Mouse (Mus musculus) forebrain, embryonic 12.5 days (tissue): ENCODE results near the gene Atp11b. TPM values are rescaled to one million over a fixed set of nuclear protein-coding genes. Genes with fewer than 3 reads are reported as not detected.
A peak's percentile ranks its signal among the peaks of the same experiment; 100 is the strongest.

Experiments
- ATAC-seq: fragments of 200-750 bp; cut with Nextera tagmentation; 2 replicates; pipeline ENCODE4 v1.8.0; 2017; ENCODE audit warnings: moderate TSS enrichment; ENCODE audit not compliant: low FRiP score
- H3K27ac ChIP-seq: fragments of 300-500 bp; sonication (generic); 2 replicates; pipeline ENCODE4 v1.5.1; 2016; ENCODE audit warnings: mild to moderate bottlenecking
- H3K27me3 ChIP-seq: fragments of 300-500 bp; sonication (generic); 2 replicates; pipeline ENCODE4 v1.6.1; 2016; ENCODE audit warnings: mild to moderate bottlenecking
- H3K36me3 ChIP-seq: fragments of 300-500 bp; sonication (generic); replicated peaks from 2 replicates; pipeline ENCODE4 v1.6.1; 2016; ENCODE audit warnings: mild to moderate bottlenecking
- H3K4me1 ChIP-seq: fragments of 300-500 bp; sonication (generic); 2 replicates; pipeline ENCODE4 v1.6.1; 2016
- H3K4me2 ChIP-seq: fragments of 300-500 bp; sonication (generic); 2 replicates; pipeline ENCODE4 v1.6.1; 2016; ENCODE audit warnings: mild to moderate bottlenecking, moderate library complexity
- H3K4me3 ChIP-seq: fragments of 300-500 bp; sonication (generic); replicated peaks from 2 replicates; pipeline ENCODE4 v1.5.1; 2016; ENCODE audit warnings: mild to moderate bottlenecking
- H3K9ac ChIP-seq: fragments of 300-500 bp; sonication (generic); 2 replicates; pipeline ENCODE4 v1.6.1; 2016; ENCODE audit warnings: mild to moderate bottlenecking
- H3K9me3 ChIP-seq: fragments of 300-500 bp; sonication (generic); 2 replicates; pipeline ENCODE4 v1.6.1; 2016
- WGBS: fragments of 180-500 bp; shearing (Covaris S2); methylation state at CpG from one replicate; pipeline ENCODE4 v1.1.7; 2016; 5-methylcytosine and 5-hydroxymethylcytosine counted together
- polyA plus RNA-seq: library from polyadenylated mRNA; unstranded; fragments of >200 nt; fragmentation: Nextera tagmentation; extraction: Ambion mirVana; gene quantifications from 2 replicates; pipeline ENCODE4 v1.2.1, GENCODE M21; 2016

Atp11b gene
- 29.0 and 34.0 TPM in 2 replicates for polyA plus RNA-seq

- peaks cover 8% of the 10 kb centered on the region; the same call in 1 of the 2 replicates for H3K4me1 ChIP-seq
- no peaks in the 10 kb centered on the region for H3K9me3 ChIP-seq
- H3K27ac ChIP-seq, result peak within 1 kb of the TSS; percentile 92
- H3K36me3 ChIP-seq, result no peaks in the 10 kb centered on the region
- no peaks in the 10 kb centered on the region for H3K27me3 ChIP-seq
- ATAC-seq, result peak; percentile 95
- peak within 1 kb of the TSS; percentile 85 for H3K4me3 ChIP-seq
- H3K9ac ChIP-seq, result peak within 1 kb of the TSS; percentile 84
- peak within 1 kb of the TSS; percentile 62 for H3K4me2 ChIP-seq
- under 1% methylated on average over 91 of the region's 114 CpGs for WGBS
Measured at GRCm38 (mm10) chr3:35753825-35754767, at the start of gene Atp11b. Gene Atp11b (plus strand): TSS chr3:35754106.

- H3K4me2 ChIP-seq, result no peak overlapping the region
- H3K36me3 ChIP-seq, result no peaks in the 10 kb centered on the region
- no peak overlapping the region for H3K9ac ChIP-seq
- H3K4me3 ChIP-seq, result no peak overlapping the region
- H3K9me3 ChIP-seq, result no peaks in the 10 kb centered on the region
- H3K27ac ChIP-seq, result no peak overlapping the region
- no peaks in the 10 kb centered on the region for H3K4me1 ChIP-seq
- ATAC-seq, result no peak
- H3K27me3 ChIP-seq, result no peaks in the 10 kb centered on the region
- 84% methylated on average over 4 of the region's 4 CpGs for WGBS
Measured at GRCm38 (mm10) chr3:35704328-35704613, 49.6 kb upstream of the Atp11b start.

GRCm38 (mm10) chr3:35719531-35720205 is 34.2 kb upstream of the Atp11b start:
- 86% methylated on average over 8 of the region's 8 CpGs for WGBS
- Histone ChIP-seq H3K27me3 (no peaks in the 10 kb centered on the region), H3K4me3 (no peak overlapping the region), H3K4me2 (no peak overlapping the region), H3K4me1 (no peaks in the 10 kb centered on the region), H3K27ac (no peak overlapping the region), H3K9ac (no peak overlapping the region), H3K9me3 (no peaks in the 10 kb centered on the region), H3K36me3 (no peaks in the 10 kb centered on the region)
- no peak for ATAC-seq

- H3K9me3 ChIP-seq, result no peaks in the 10 kb centered on the region
- H3K27ac ChIP-seq, result no peak overlapping the region
- no peaks in the 10 kb centered on the region for H3K27me3 ChIP-seq
- no peak for ATAC-seq
- no peak overlapping the region for H3K4me3 ChIP-seq
- H3K4me1 ChIP-seq, result no peaks in the 10 kb centered on the region
- 80% methylated on average over 3 of the region's 3 CpGs for WGBS
- H3K9ac ChIP-seq, result no peak overlapping the region
- H3K4me2 ChIP-seq, result no peak overlapping the region
- no peaks in the 10 kb centered on the region for H3K36me3 ChIP-seq
Measured at GRCm38 (mm10) chr3:35720801-35721200, 33.1 kb upstream of the Atp11b start.

GRCm38 (mm10) chr3:35721818-35722446 is 32.0 kb upstream of the Atp11b start:
- H3K4me1 ChIP-seq, result no peaks in the 10 kb centered on the region

GRCm38 (mm10) chr3:35722811-35723210 is 31.1 kb upstream of the Atp11b start:
- no peaks in the 10 kb centered on the region for H3K27me3 ChIP-seq
- no peaks in the 10 kb centered on the region for H3K9me3 ChIP-seq
- no peaks in the 10 kb centered on the region for H3K36me3 ChIP-seq
- no peak overlapping the region for H3K4me3 ChIP-seq
- WGBS, result 87% methylated on average over 7 of the region's 7 CpGs
- no peak for ATAC-seq
- H3K4me1 ChIP-seq, result no peaks in the 10 kb centered on the region
- H3K27ac ChIP-seq, result no peak overlapping the region
- H3K4me2 ChIP-seq, result no peak overlapping the region
- no peak overlapping the region for H3K9ac ChIP-seq

More at GRCm38 (mm10) chr3:35721818-35722446, 32.0 kb upstream of the Atp11b start:
- H3K9me3 ChIP-seq, result no peaks in the 10 kb centered on the region
- WGBS, result 85% methylated on average over 4 of the region's 4 CpGs
- no peak overlapping the region for H3K4me2 ChIP-seq
- no peak overlapping the region for H3K4me3 ChIP-seq
- no peaks in the 10 kb centered on the region for H3K27me3 ChIP-seq
- no peaks in the 10 kb centered on the region for H3K36me3 ChIP-seq
- no peak for ATAC-seq
- H3K27ac ChIP-seq, result no peak overlapping the region
- H3K9ac ChIP-seq, result no peak overlapping the region

GRCm38 (mm10) chr3:35723586-35724322 is 30.2 kb upstream of the Atp11b start:
- Histone ChIP-seq H3K4me2 (no peak overlapping the region), H3K4me3 (no peak overlapping the region), H3K27ac (no peak overlapping the region), H3K36me3 (no peaks in the 10 kb centered on the region), H3K4me1 (no peaks in the 10 kb centered on the region), H3K9ac (no peak overlapping the region), H3K9me3 (no peaks in the 10 kb centered on the region), H3K27me3 (no peaks in the 10 kb centered on the region)
- no peak for ATAC-seq
- 65% methylated on average over 9 of the region's 9 CpGs for WGBS

GRCm38 (mm10) chr3:35725096-35725495 is 28.8 kb upstream of the Atp11b start:
- no peak for ATAC-seq
- H3K27ac ChIP-seq, result no peak overlapping the region
- H3K9me3 ChIP-seq, result no peaks in the 10 kb centered on the region
- H3K27me3 ChIP-seq, result no peaks in the 10 kb centered on the region
- no peaks in the 10 kb centered on the region for H3K36me3 ChIP-seq
- H3K9ac ChIP-seq, result no peak overlapping the region
- no peak overlapping the region for H3K4me2 ChIP-seq
- WGBS, result 32% methylated on average over 7 of the region's 7 CpGs
- H3K4me3 ChIP-seq, result no peak overlapping the region
- H3K4me1 ChIP-seq, result no peaks in the 10 kb centered on the region

GRCm38 (mm10) chr3:35726936-35727335 is 27.0 kb upstream of the Atp11b start:
- Histone ChIP-seq H3K4me3 (no peak overlapping the region), H3K9ac (no peak overlapping the region), H3K9me3 (no peaks in the 10 kb centered on the region), H3K36me3 (no peaks in the 10 kb centered on the region), H3K4me1 (no peaks in the 10 kb centered on the region), H3K27ac (no peak overlapping the region), H3K27me3 (no peaks in the 10 kb centered on the region), H3K4me2 (no peak overlapping the region)
- WGBS, result 59% methylated on average over 1 of the region's 1 CpGs
- ATAC-seq, result no peak

- no peak overlapping the region for H3K4me2 ChIP-seq
- no peak for ATAC-seq
- 90% methylated on average over 6 of the region's 6 CpGs for WGBS
- H3K27ac ChIP-seq, result no peak overlapping the region
- no peaks in the 10 kb centered on the region for H3K27me3 ChIP-seq
- no peak overlapping the region for H3K4me3 ChIP-seq
- no peaks in the 10 kb centered on the region for H3K4me1 ChIP-seq
- H3K9me3 ChIP-seq, result no peaks in the 10 kb centered on the region
- no peak overlapping the region for H3K9ac ChIP-seq
- no peaks in the 10 kb centered on the region for H3K36me3 ChIP-seq
Measured at GRCm38 (mm10) chr3:35729490-35729889, 24.4 kb upstream of the Atp11b start.

- H3K9me3 ChIP-seq, result no peaks in the 10 kb centered on the region
- no peaks in the 10 kb centered on the region for H3K36me3 ChIP-seq
- no peak overlapping the region for H3K4me2 ChIP-seq
- 90% methylated on average over 10 of the region's 10 CpGs for WGBS
- H3K4me3 ChIP-seq, result no peak overlapping the region
- no peak overlapping the region for H3K27ac ChIP-seq
- H3K4me1 ChIP-seq, result no peaks in the 10 kb centered on the region
- ATAC-seq, result no peak
- H3K9ac ChIP-seq, result no peak overlapping the region
- H3K27me3 ChIP-seq, result no peaks in the 10 kb centered on the region
Measured at GRCm38 (mm10) chr3:35731981-35732777, 21.7 kb upstream of the Atp11b start.
